Mouse (Mus musculus) cortical plate, adult 2 months (tissue): ENCODE data around the gene Baat.

Experiments used
- CTCF ChIP-seq: fragments of 200-500 bp; IDR thresholded peaks from 2 replicates; pipeline ENCODE4 v1.5.1; 2011; ENCODE audit warnings: mild to moderate bottlenecking, control low read depth, low read length; ENCODE audit not compliant: insufficient read depth; ENCODE audit errors: extremely low read depth
- POLR2A ChIP-seq: fragments of 200-500 bp; IDR thresholded peaks from 2 replicates; pipeline ENCODE4 v1.6.1; 2011; ENCODE audit warnings: mild to moderate bottlenecking, low read length, control low read depth; ENCODE audit not compliant: insufficient read depth; ENCODE audit errors: extremely low read depth

DNA sequence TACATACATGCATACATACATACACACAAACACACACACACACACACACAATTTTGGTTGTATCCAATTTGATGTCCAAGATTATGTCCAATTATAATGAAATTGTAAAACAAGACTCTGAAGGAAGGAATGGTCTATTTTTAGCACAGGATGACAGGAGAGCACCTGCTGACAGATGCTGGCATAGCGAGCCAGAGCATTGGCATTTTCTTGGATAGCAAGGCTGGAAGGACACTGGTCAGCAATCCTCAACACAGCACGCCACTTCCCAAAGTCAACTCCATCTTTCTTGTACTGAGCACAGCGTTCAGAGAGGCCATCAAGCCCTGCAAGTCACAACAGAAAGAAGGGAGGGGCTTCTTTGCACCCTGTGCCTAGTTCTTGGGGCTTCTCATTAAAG is 34.6 kb upstream of the Baat start:
- TF ChIP-seq POLR2A (no peak), CTCF (no peak)
